Mouse (Mus musculus): ENCODE results near the gene Rnpepl1. TPM values are rescaled to one million over a fixed set of nuclear protein-coding genes. Genes with fewer than 3 reads are reported as not detected.
A peak's percentile ranks its signal among the peaks of the same experiment; 100 is the strongest.

Gene Rnpepl1
- 37.8 and 40.8 TPM in 2 replicates for polyA plus RNA-seq (2014; fragmentation: Nextera tagmentation; extraction: Ambion mirVana)

- Histone ChIP-seq H3K27ac (replicated peaks in 1 of 2; ENCODE audit: control insufficient read depth in 1 of 2, insufficient read depth in 1 of 2, low read depth in 2 of 2, low read length in 2 of 2) (peak within 1 kb of the TSS; percentile 33 to 89; a peak in 3 of 4 replicates), H3K4me3 (ENCODE audit: control insufficient read depth in 1 of 2, insufficient read depth in 1 of 2, low read depth in 1 of 2, low read length in 2 of 2) (peak within 1 kb of the TSS; percentile 73 to 85), H3K4me2 (ENCODE audit: low read length) (peak within 1 kb of the TSS; percentile 95), H3K27me3 (ENCODE audit: control insufficient read depth, insufficient read depth, low read length) (no peaks in the 10 kb centered on the region), H3K4me1 (ENCODE audit: control insufficient read depth in 2 of 2, insufficient read depth in 2 of 2, low read length in 2 of 2) (peaks cover 21 to 24% of the 10 kb centered on the region in 2 experiments), H3K9me3 (ENCODE audit: control insufficient read depth, low read length) (no peaks in the 10 kb centered on the region), H3K36me3 (ENCODE audit: control insufficient read depth, insufficient read depth, low read length) (peaks cover 13% of the 10 kb centered on the region), H3K9ac (ENCODE audit: low read length) (peak within 1 kb of the TSS; percentile 93)
- WGBS: under 1% methylated on average over 45 of the region's 57 CpGs
- ATAC-seq (ENCODE audit: insufficient number of reproducible peaks, insufficient read depth, low FRiP score, low read depth): peak; percentile 65
Observed at GRCm38 (mm10) chr1:92910239-92910885, at the start of gene Rnpepl1. Gene Rnpepl1 (plus strand): TSS chr1:92910783.

GRCm38 (mm10) chr1:92861503-92861902 is 49.1 kb upstream of the Rnpepl1 start:
- no peak for ATAC-seq (ENCODE audit: insufficient number of reproducible peaks, insufficient read depth, low FRiP score, low read depth)
- H3K36me3 ChIP-seq (ENCODE audit: control insufficient read depth, insufficient read depth, low read length): peaks cover 35% of the 10 kb centered on the region
- no peak overlapping the region for H3K27ac ChIP-seq (replicated peaks in 1 of 2; ENCODE audit: control insufficient read depth in 1 of 2, insufficient read depth in 1 of 2, low read depth in 2 of 2, low read length in 2 of 2)
- peaks cover 0 to 6% of the 10 kb centered on the region in 2 experiments; a peak in 1 of 4 replicates for H3K4me1 ChIP-seq (ENCODE audit: control insufficient read depth in 2 of 2, insufficient read depth in 2 of 2, low read length in 2 of 2)
- no peak overlapping the region for H3K4me3 ChIP-seq (ENCODE audit: control insufficient read depth in 1 of 2, insufficient read depth in 1 of 2, low read depth in 1 of 2, low read length in 2 of 2)
- 67% methylated on average over 6 of the region's 6 CpGs for WGBS
- H3K4me2 ChIP-seq (ENCODE audit: low read length): no peak overlapping the region
- H3K9ac ChIP-seq (ENCODE audit: low read length): no peak overlapping the region
- no peaks in the 10 kb centered on the region for H3K27me3 ChIP-seq (ENCODE audit: control insufficient read depth, insufficient read depth, low read length)
- H3K9me3 ChIP-seq (ENCODE audit: control insufficient read depth, low read length): no peaks in the 10 kb centered on the region

GRCm38 (mm10) chr1:92863268-92863667 is 47.3 kb upstream of the Rnpepl1 start:
- WGBS: 82% methylated on average over 4 of the region's 4 CpGs
- no peak for ATAC-seq (ENCODE audit: insufficient number of reproducible peaks, insufficient read depth, low FRiP score, low read depth)
- no peaks in the 10 kb centered on the region for H3K9me3 ChIP-seq (ENCODE audit: control insufficient read depth, low read length)
- H3K9ac ChIP-seq (ENCODE audit: low read length): no peak overlapping the region
- H3K27ac ChIP-seq (replicated peaks in 1 of 2; ENCODE audit: control insufficient read depth in 1 of 2, insufficient read depth in 1 of 2, low read depth in 2 of 2, low read length in 2 of 2): no peak overlapping the region
- H3K4me1 ChIP-seq (ENCODE audit: control insufficient read depth in 2 of 2, insufficient read depth in 2 of 2, low read length in 2 of 2): peaks cover 0 to 6% of the 10 kb centered on the region in 2 experiments; a peak in 1 of 4 replicates
- H3K36me3 ChIP-seq (ENCODE audit: control insufficient read depth, insufficient read depth, low read length): peaks cover 18% of the 10 kb centered on the region
- no peak overlapping the region for H3K4me3 ChIP-seq (ENCODE audit: control insufficient read depth in 1 of 2, insufficient read depth in 1 of 2, low read depth in 1 of 2, low read length in 2 of 2)
- H3K27me3 ChIP-seq (ENCODE audit: control insufficient read depth, insufficient read depth, low read length): no peaks in the 10 kb centered on the region
- H3K4me2 ChIP-seq (ENCODE audit: low read length): no peak overlapping the region

GRCm38 (mm10) chr1:92866170-92866569 is 44.4 kb upstream of the Rnpepl1 start:
- Histone ChIP-seq H3K4me3 (ENCODE audit: control insufficient read depth in 1 of 2, insufficient read depth in 1 of 2, low read depth in 1 of 2, low read length in 2 of 2) (no peak overlapping the region), H3K9me3 (ENCODE audit: control insufficient read depth, low read length) (no peaks in the 10 kb centered on the region), H3K36me3 (ENCODE audit: control insufficient read depth, insufficient read depth, low read length) (no peaks in the 10 kb centered on the region), H3K27ac (replicated peaks in 1 of 2; ENCODE audit: control insufficient read depth in 1 of 2, insufficient read depth in 1 of 2, low read depth in 2 of 2, low read length in 2 of 2) (no peak overlapping the region), H3K4me2 (ENCODE audit: low read length) (no peak overlapping the region), H3K4me1 (ENCODE audit: control insufficient read depth in 2 of 2, insufficient read depth in 2 of 2, low read length in 2 of 2) (peaks cover 0 to 6% of the 10 kb centered on the region in 2 experiments; a peak in 1 of 4 replicates), H3K9ac (ENCODE audit: low read length) (no peak overlapping the region), H3K27me3 (ENCODE audit: control insufficient read depth, insufficient read depth, low read length) (no peaks in the 10 kb centered on the region)
- WGBS: 54% methylated on average over 2 of the region's 2 CpGs
- ATAC-seq (ENCODE audit: insufficient number of reproducible peaks, insufficient read depth, low FRiP score, low read depth): no peak

GRCm38 (mm10) chr1:92869985-92870384 is 40.6 kb upstream of the Rnpepl1 start:
- no peak overlapping the region for H3K4me2 ChIP-seq (ENCODE audit: low read length)
- ATAC-seq (ENCODE audit: insufficient number of reproducible peaks, insufficient read depth, low FRiP score, low read depth): no peak
- H3K27me3 ChIP-seq (ENCODE audit: control insufficient read depth, insufficient read depth, low read length): 0 out of 2 replicates have a peak, but pooled peaks cover 3% of the 10 kb centered on the region
- H3K9ac ChIP-seq (ENCODE audit: low read length): no peak overlapping the region
- H3K36me3 ChIP-seq (ENCODE audit: control insufficient read depth, insufficient read depth, low read length): no peaks in the 10 kb centered on the region
- H3K4me1 ChIP-seq (ENCODE audit: control insufficient read depth in 2 of 2, insufficient read depth in 2 of 2, low read length in 2 of 2): peaks cover 0 to 6% of the 10 kb centered on the region in 2 experiments; a peak in 1 of 4 replicates
- H3K4me3 ChIP-seq (ENCODE audit: control insufficient read depth in 1 of 2, insufficient read depth in 1 of 2, low read depth in 1 of 2, low read length in 2 of 2): no peak overlapping the region
- WGBS: 78% methylated on average over 2 of the region's 2 CpGs
- no peak overlapping the region for H3K27ac ChIP-seq (replicated peaks in 1 of 2; ENCODE audit: control insufficient read depth in 1 of 2, insufficient read depth in 1 of 2, low read depth in 2 of 2, low read length in 2 of 2)
- H3K9me3 ChIP-seq (ENCODE audit: control insufficient read depth, low read length): no peaks in the 10 kb centered on the region

- Histone ChIP-seq H3K4me3 (ENCODE audit: control insufficient read depth in 1 of 2, insufficient read depth in 1 of 2, low read depth in 1 of 2, low read length in 2 of 2) (no peak overlapping the region), H3K27ac (replicated peaks in 1 of 2; ENCODE audit: control insufficient read depth in 1 of 2, insufficient read depth in 1 of 2, low read depth in 2 of 2, low read length in 2 of 2) (no peak overlapping the region), H3K36me3 (ENCODE audit: control insufficient read depth, insufficient read depth, low read length) (no peaks in the 10 kb centered on the region), H3K9me3 (ENCODE audit: control insufficient read depth, low read length) (no peaks in the 10 kb centered on the region), H3K27me3 (ENCODE audit: control insufficient read depth, insufficient read depth, low read length) (peaks cover 10% of the 10 kb centered on the region), H3K4me1 (ENCODE audit: control insufficient read depth in 2 of 2, insufficient read depth in 2 of 2, low read length in 2 of 2) (no peaks in the 10 kb centered on the region), H3K9ac (ENCODE audit: low read length) (no peak overlapping the region), H3K4me2 (ENCODE audit: low read length) (no peak overlapping the region)
- 89% methylated on average over 7 of the region's 7 CpGs for WGBS
- no peak for ATAC-seq (ENCODE audit: insufficient number of reproducible peaks, insufficient read depth, low FRiP score, low read depth)
Observed at GRCm38 (mm10) chr1:92872666-92873065, 37.9 kb upstream of the Rnpepl1 start.

- no peak overlapping the region for H3K9ac ChIP-seq (ENCODE audit: low read length)
- no peaks in the 10 kb centered on the region for H3K4me1 ChIP-seq (ENCODE audit: control insufficient read depth in 2 of 2, insufficient read depth in 2 of 2, low read length in 2 of 2)
- H3K4me2 ChIP-seq (ENCODE audit: low read length): no peak overlapping the region
- no peak for ATAC-seq (ENCODE audit: insufficient number of reproducible peaks, insufficient read depth, low FRiP score, low read depth)
- H3K27me3 ChIP-seq (ENCODE audit: control insufficient read depth, insufficient read depth, low read length): peaks cover 10% of the 10 kb centered on the region
- H3K4me3 ChIP-seq (ENCODE audit: control insufficient read depth in 1 of 2, insufficient read depth in 1 of 2, low read depth in 1 of 2, low read length in 2 of 2): no peak overlapping the region
- 71% methylated on average over 3 of the region's 3 CpGs for WGBS
- no peak overlapping the region for H3K27ac ChIP-seq (replicated peaks in 1 of 2; ENCODE audit: control insufficient read depth in 1 of 2, insufficient read depth in 1 of 2, low read depth in 2 of 2, low read length in 2 of 2)
- H3K9me3 ChIP-seq (ENCODE audit: control insufficient read depth, low read length): no peaks in the 10 kb centered on the region
- no peaks in the 10 kb centered on the region for H3K36me3 ChIP-seq (ENCODE audit: control insufficient read depth, insufficient read depth, low read length)
Observed at GRCm38 (mm10) chr1:92874011-92874410, 36.6 kb upstream of the Rnpepl1 start.

All from heart, embryonic 14.5 days (tissue).